Mouse (Mus musculus) liver, postnatal 0 days (tissue): Measurements from ENCODE around the gene Cd151.

Source experiments
- CTCF ChIP-seq: sonication (generic); IDR thresholded peaks from 2 replicates; pipeline ENCODE4 v1.5.1; 2016; ENCODE audit warnings: antibody characterized with exemption, low read depth
- EP300 ChIP-seq: IDR thresholded peaks from 2 replicates; pipeline ENCODE4 v1.6.1; 2016; ENCODE audit warnings: antibody characterized with exemption, low read depth, mild to moderate bottlenecking

DNA sequence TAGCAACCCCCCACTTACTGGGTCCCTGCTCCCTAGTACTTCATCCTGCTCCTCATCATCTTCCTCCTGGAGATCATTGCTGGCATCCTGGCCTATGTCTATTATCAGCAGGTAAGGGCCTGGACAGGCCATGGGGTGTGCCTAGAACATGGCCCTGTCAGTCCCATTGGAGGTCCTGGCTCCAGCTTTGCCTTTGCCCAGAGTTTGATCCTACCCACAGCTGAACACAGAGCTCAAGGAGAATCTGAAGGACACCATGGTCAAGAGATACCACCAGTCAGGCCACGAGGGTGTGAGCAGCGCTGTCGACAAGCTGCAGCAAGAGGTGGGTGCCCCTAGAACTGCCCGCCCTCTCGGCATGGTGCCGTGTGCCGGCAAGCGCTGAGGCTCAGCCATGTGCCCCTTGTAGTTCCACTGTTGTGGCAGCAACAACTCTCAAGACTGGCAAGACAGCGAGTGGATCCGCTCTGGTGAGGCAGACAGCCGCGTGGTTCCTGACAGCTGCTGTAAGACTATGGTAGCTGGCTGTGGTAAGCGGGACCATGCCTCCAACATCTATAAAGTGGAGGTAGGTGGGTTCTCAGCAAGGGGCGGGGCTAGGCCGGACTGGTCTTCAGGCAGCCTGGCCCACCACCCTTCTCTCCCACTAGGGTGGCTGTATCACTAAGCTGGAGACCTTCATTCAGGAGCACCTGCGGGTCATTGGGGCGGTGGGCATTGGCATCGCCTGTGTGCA is 2.9 kb downstream of the Cd151 start:
- TF ChIP-seq CTCF (no peak), EP300 (no peak)
